Mouse (Mus musculus): ENCODE measurements around the gene Prdm1. TPM values are rescaled to one million over a fixed set of nuclear protein-coding genes. Genes with fewer than 3 reads are reported as not detected.
A peak's percentile ranks its signal among the peaks of the same experiment; 100 is the strongest.

Prdm1 gene
- polyA plus RNA-seq, 1 experiment from 2014 or later = 1.2 TPM

GRCm38 (mm10) chr10:44483116-44483515 lies 45.2 kb downstream of the Prdm1 start:
- no peak for DNase-seq (ENCODE audit: low spot score)
- no peak overlapping the region for H3K4me3 ChIP-seq
- H3K27ac ChIP-seq = no peak overlapping the region
- H3K27me3 ChIP-seq (ENCODE audit: insufficient read depth, poor library complexity, severe bottlenecking) = no peaks in the 10 kb centered on the region
- H3K36me3 ChIP-seq = no peaks in the 10 kb centered on the region
- no peaks in the 10 kb centered on the region for H3K9me3 ChIP-seq
- 76% methylated on average over 6 of the region's 6 CpGs for WGBS
- H3K4me1 ChIP-seq (replicated peaks) = peaks cover 11% of the 10 kb centered on the region

DNA sequence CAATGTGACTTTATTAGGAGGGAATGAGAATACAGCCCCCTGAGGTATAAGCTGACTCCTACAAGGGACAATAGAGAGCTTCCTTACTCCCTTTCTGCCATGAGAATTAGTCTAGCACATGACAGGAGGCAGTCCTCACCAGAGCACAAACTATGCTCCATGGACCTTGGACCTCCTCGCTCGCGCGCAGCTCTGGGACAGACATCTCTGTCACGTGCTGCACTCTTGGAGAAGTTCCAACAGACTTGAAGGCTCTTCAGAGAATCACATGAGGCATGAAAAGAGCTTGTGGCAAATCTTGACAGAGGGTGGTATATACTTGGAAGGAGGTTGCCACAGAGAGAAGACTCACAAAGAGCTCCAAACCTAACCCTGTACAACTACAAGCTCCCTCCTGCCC lies 46.9 kb downstream of the Prdm1 start:
- Histone ChIP-seq H3K9me3 (no peaks in the 10 kb centered on the region), H3K27me3 (ENCODE audit: insufficient read depth, poor library complexity, severe bottlenecking) (no peaks in the 10 kb centered on the region), H3K4me1 (replicated peaks) (peaks cover 16% of the 10 kb centered on the region), H3K4me3 (no peak overlapping the region), H3K27ac (no peak overlapping the region), H3K36me3 (no peaks in the 10 kb centered on the region)
- 94% methylated on average over 5 of the region's 5 CpGs for WGBS
- DNase-seq (ENCODE audit: low spot score) = no peak

GRCm38 (mm10) chr10:44479286-44479685 lies 49.0 kb downstream of the Prdm1 start:
- Histone ChIP-seq H3K27ac (no peak overlapping the region), H3K27me3 (ENCODE audit: insufficient read depth, poor library complexity, severe bottlenecking) (no peaks in the 10 kb centered on the region), H3K9me3 (no peaks in the 10 kb centered on the region), H3K4me1 (replicated peaks) (peaks cover 17% of the 10 kb centered on the region), H3K4me3 (no peak overlapping the region), H3K36me3 (no peaks in the 10 kb centered on the region)
- 48% methylated on average over 6 of the region's 6 CpGs for WGBS
- DNase-seq (ENCODE audit: low spot score) = no peak

GRCm38 (mm10) chr10:44478091-44478490 lies 50.2 kb downstream of the Prdm1 start:
- WGBS = 74% methylated on average over 5 of the region's 5 CpGs
- H3K27me3 ChIP-seq (ENCODE audit: insufficient read depth, poor library complexity, severe bottlenecking) = no peaks in the 10 kb centered on the region
- no peak for DNase-seq (ENCODE audit: low spot score)
- peaks cover 14% of the 10 kb centered on the region for H3K4me1 ChIP-seq (replicated peaks)
- H3K27ac ChIP-seq = no peak overlapping the region
- no peaks in the 10 kb centered on the region for H3K9me3 ChIP-seq
- H3K36me3 ChIP-seq = no peaks in the 10 kb centered on the region
- H3K4me3 ChIP-seq = no peak overlapping the region

DNA sequence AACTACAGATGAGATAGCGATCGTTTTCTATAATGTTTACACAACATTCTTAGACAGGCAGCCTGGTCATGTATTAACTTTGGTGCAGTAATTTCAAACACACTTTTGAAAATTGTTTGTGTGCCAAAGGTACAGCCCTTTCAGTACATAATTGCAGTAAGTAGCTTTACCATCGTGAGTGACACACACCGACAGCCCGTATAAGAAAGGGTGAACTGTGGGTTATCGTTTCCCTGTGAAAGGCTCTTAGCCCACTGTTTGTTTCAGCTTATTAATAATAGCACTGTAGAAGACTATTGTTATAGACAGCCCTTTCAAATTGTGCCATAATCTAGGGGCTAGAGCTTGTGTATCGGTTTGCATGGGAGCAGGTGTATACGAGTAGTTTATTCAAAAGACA lies 51.1 kb downstream of the Prdm1 start:
- no peak for DNase-seq (ENCODE audit: low spot score)
- H3K36me3 ChIP-seq = no peaks in the 10 kb centered on the region
- WGBS = 87% methylated on average over 8 of the region's 8 CpGs

DNA sequence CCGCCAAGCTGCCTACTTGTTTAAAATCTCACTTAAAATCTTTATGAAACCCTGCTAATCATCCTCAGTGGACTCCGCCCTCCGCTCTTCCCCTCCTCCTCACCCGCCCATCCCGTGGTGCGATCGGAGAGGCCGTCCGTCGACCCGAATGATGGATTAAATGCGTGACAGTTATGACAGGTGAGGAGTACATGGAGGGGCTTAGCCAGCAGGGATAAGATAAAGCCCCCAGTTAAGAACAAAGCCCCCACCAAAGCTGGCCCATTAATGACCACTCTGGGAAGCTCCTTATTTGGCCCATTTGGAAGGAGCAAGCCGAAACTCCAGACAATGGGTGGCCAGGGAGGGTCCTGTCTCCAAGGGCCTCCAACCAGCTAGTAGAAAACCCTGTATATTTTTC lies 51.8 kb downstream of the Prdm1 start:
- 78% methylated on average over 13 of the region's 13 CpGs for WGBS

More for the DNA sequence above, 51.1 kb downstream of the Prdm1 start:
- Histone ChIP-seq H3K4me3 (no peak overlapping the region), H3K9me3 (no peaks in the 10 kb centered on the region), H3K27me3 (ENCODE audit: insufficient read depth, poor library complexity, severe bottlenecking) (no peaks in the 10 kb centered on the region), H3K4me1 (replicated peaks) (peaks cover 13% of the 10 kb centered on the region), H3K27ac (no peak overlapping the region)

DNA sequence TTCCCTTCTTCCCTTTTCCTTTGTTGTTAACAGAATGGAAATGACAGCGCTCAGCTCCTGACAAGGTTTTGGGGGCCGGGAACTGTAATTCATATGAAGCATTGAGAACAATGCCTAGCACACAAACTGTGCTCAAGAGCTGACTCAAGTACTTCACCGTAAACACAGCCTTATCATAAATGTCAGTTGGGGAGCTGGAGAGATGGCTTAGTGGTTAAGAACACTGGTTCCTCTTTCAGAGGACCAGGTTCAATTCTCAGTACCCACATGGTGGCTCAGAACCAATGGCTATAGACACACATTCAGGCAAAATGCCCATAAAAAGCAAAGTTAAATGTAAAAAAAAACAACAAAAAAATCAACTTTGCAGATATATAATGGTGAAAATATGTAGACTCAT lies 52.9 kb downstream of the Prdm1 start:
- Histone ChIP-seq H3K4me3 (no peak overlapping the region), H3K27me3 (ENCODE audit: insufficient read depth, poor library complexity, severe bottlenecking) (no peaks in the 10 kb centered on the region), H3K9me3 (no peaks in the 10 kb centered on the region), H3K4me1 (replicated peaks) (peaks cover 13% of the 10 kb centered on the region), H3K27ac (no peak overlapping the region), H3K36me3 (no peaks in the 10 kb centered on the region)
- no peak for DNase-seq (ENCODE audit: low spot score)
- 93% methylated on average over 3 of the region's 3 CpGs for WGBS

More for the DNA sequence above, 51.8 kb downstream of the Prdm1 start:
- no peak for DNase-seq (ENCODE audit: low spot score)
- Histone ChIP-seq H3K4me3 (no peak overlapping the region), H3K4me1 (replicated peaks) (peaks cover 13% of the 10 kb centered on the region), H3K27ac (no peak overlapping the region), H3K36me3 (no peaks in the 10 kb centered on the region), H3K27me3 (ENCODE audit: insufficient read depth, poor library complexity, severe bottlenecking) (no peaks in the 10 kb centered on the region), H3K9me3 (no peaks in the 10 kb centered on the region)

- Histone ChIP-seq H3K4me3 (no peak overlapping the region), H3K9me3 (no peaks in the 10 kb centered on the region), H3K27ac (no peak overlapping the region), H3K4me1 (replicated peaks) (peaks cover 9% of the 10 kb centered on the region), H3K27me3 (ENCODE audit: insufficient read depth, poor library complexity, severe bottlenecking) (no peaks in the 10 kb centered on the region), H3K36me3 (no peaks in the 10 kb centered on the region)
- DNase-seq (ENCODE audit: low spot score) = no peak
- WGBS = 80% methylated on average over 10 of the region's 10 CpGs
Observed at GRCm38 (mm10) chr10:44474256-44474655, 54.0 kb downstream of the Prdm1 start.

DNA sequence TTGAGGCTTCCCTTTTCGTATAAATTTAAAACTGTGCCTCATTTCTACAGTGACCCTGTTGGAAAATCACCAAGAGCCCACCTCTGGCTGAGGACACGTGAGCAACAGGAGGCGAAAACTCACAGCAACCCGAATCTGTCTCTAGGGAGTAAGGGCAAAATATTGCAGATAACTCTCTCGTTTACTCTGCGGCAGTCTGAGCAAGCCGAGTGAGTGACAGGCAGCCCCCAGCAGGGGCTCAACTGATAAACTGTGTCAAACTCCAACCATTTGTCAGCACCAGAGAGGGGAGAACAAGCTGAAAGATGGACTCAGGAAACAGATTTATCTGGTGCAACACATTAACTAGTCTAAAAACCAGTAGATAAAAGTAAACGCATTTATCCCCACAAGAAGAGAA lies 62.7 kb downstream of the Prdm1 start:
- peaks cover 16% of the 10 kb centered on the region for H3K4me1 ChIP-seq (replicated peaks)
- no peak overlapping the region for H3K4me3 ChIP-seq
- H3K27ac ChIP-seq = no peak overlapping the region
- WGBS = 18% methylated on average over 8 of the region's 8 CpGs
- DNase-seq (ENCODE audit: low spot score) = no peak
- no peaks in the 10 kb centered on the region for H3K36me3 ChIP-seq
- H3K27me3 ChIP-seq (ENCODE audit: insufficient read depth, poor library complexity, severe bottlenecking) = peaks cover 41% of the 10 kb centered on the region
- no peaks in the 10 kb centered on the region for H3K9me3 ChIP-seq

DNA sequence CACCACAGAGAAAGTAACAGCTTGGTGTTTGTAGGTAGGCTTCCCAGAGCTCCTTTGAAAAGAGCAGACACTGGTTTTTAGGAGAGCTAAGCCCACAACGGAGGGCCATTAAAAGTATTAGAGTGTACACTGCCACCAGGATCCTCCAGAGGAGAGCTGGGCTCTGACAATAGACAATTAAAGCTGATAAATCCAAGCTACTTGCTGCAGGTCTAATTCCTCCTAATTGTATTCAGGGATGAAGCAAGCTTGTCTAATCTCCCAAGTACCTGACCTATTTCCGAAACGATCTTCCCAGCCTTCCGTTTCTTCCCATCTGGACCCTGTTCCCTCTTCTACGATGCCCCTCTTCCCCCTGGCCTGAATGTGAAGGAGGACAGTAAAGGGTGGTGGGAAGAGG lies 63.7 kb downstream of the Prdm1 start:
- Histone ChIP-seq H3K27ac (no peak overlapping the region), H3K36me3 (no peaks in the 10 kb centered on the region), H3K4me3 (no peak overlapping the region), H3K9me3 (no peaks in the 10 kb centered on the region), H3K4me1 (replicated peaks) (peaks cover 19% of the 10 kb centered on the region), H3K27me3 (ENCODE audit: insufficient read depth, poor library complexity, severe bottlenecking) (peaks cover 44% of the 10 kb centered on the region)
- 70% methylated on average over 5 of the region's 5 CpGs for WGBS
- no peak for DNase-seq (ENCODE audit: low spot score)

- peaks cover 51% of the 10 kb centered on the region for H3K27me3 ChIP-seq (ENCODE audit: insufficient read depth, poor library complexity, severe bottlenecking)
- no peak overlapping the region for H3K4me3 ChIP-seq
- 81% methylated on average over 4 of the region's 4 CpGs for WGBS
- H3K27ac ChIP-seq = no peak overlapping the region
- H3K4me1 ChIP-seq (replicated peaks) = peaks cover 24% of the 10 kb centered on the region
- no peaks in the 10 kb centered on the region for H3K36me3 ChIP-seq
- no peaks in the 10 kb centered on the region for H3K9me3 ChIP-seq
- no peak for DNase-seq (ENCODE audit: low spot score)
Observed at GRCm38 (mm10) chr10:44463856-44464255, 64.4 kb downstream of the Prdm1 start.

- H3K27me3 ChIP-seq (ENCODE audit: insufficient read depth, poor library complexity, severe bottlenecking) = peaks cover 60% of the 10 kb centered on the region
- no peaks in the 10 kb centered on the region for H3K9me3 ChIP-seq
- DNase-seq (ENCODE audit: low spot score) = no peak
- WGBS = 91% methylated on average over 8 of the region's 8 CpGs
- no peaks in the 10 kb centered on the region for H3K36me3 ChIP-seq
- no peak overlapping the region for H3K4me3 ChIP-seq
- no peak overlapping the region for H3K27ac ChIP-seq
- H3K4me1 ChIP-seq (replicated peaks) = peaks cover 39% of the 10 kb centered on the region
Observed at GRCm38 (mm10) chr10:44462351-44462750, 66.0 kb downstream of the Prdm1 start.

DNA sequence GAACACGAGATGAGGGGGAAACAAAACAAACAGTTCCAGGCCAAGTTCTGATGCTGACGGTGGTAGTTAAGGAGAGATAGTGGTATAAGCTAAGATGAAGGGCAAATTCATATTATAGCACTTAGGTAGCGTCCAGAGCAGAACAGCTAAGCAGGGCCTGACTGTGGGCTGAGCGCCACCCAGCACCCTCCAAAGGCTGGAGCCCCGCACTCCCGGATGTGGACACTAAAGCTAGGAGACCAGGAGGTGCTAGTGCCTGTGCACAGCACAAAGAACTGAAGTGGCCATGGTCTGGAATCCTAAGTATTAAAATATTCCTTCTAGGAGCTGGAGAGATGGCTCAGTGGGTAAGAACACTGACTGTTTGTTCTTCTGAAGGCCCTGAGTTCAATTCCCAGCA lies 67.2 kb downstream of the Prdm1 start:
- Histone ChIP-seq H3K36me3 (no peaks in the 10 kb centered on the region), H3K27me3 (ENCODE audit: insufficient read depth, poor library complexity, severe bottlenecking) (peaks cover 61% of the 10 kb centered on the region), H3K27ac (no peak overlapping the region), H3K4me3 (no peak overlapping the region), H3K4me1 (replicated peaks) (peaks cover 50% of the 10 kb centered on the region), H3K9me3 (no peaks in the 10 kb centered on the region)
- no peak for DNase-seq (ENCODE audit: low spot score)
- 79% methylated on average over 6 of the region's 6 CpGs for WGBS

DNA sequence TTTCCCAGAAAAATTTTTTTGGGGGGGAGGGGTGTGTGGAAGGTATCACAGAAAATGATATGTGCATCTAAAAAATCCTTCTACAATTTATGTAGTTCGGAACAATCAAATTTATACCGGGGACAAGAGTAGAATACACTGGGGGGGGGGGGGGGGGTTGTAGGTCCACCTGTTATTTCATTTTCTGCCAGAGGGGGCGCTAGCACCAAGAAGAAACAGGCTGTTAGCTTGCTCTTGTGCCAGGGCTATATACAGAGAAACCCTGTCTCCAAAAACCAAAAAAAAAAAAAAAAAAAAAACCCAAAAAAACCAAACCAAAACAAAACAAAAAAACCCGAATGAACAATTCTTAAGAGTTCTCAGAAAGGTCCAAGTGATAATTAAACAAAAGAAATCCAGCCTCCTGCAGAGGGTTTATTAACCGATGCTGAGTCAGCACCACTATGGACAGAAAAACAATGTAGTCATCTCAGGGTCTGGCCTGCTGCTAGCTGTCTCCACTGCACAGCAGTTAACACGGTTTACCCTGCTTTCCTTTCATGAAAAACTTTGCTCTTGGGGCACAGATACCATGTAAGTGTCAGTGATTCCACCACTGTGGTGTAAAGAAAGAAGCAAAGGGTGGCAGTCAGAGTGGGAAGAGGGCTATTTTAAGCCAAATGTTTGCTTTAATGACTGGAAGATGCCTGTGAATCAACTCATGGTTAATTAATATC lies 68.0 kb downstream of the Prdm1 start:
- Histone ChIP-seq H3K9me3 (no peaks in the 10 kb centered on the region), H3K36me3 (no peaks in the 10 kb centered on the region), H3K4me1 (replicated peaks) (peaks cover 42% of the 10 kb centered on the region), H3K27me3 (ENCODE audit: insufficient read depth, poor library complexity, severe bottlenecking) (peaks cover 63% of the 10 kb centered on the region), H3K4me3 (peak overlapping the region; percentile 68; the same call in 1 of the 2 replicates), H3K27ac (no peak overlapping the region)
- 16% methylated on average over 6 of the region's 6 CpGs for WGBS
- peak; percentile 56 for DNase-seq (ENCODE audit: low spot score)

Measured in hindbrain, embryonic 10.5 days (tissue).